Mouse (Mus musculus): ENCODE measurements around the gene Tmem128.

Tmem128 gene

DNA sequence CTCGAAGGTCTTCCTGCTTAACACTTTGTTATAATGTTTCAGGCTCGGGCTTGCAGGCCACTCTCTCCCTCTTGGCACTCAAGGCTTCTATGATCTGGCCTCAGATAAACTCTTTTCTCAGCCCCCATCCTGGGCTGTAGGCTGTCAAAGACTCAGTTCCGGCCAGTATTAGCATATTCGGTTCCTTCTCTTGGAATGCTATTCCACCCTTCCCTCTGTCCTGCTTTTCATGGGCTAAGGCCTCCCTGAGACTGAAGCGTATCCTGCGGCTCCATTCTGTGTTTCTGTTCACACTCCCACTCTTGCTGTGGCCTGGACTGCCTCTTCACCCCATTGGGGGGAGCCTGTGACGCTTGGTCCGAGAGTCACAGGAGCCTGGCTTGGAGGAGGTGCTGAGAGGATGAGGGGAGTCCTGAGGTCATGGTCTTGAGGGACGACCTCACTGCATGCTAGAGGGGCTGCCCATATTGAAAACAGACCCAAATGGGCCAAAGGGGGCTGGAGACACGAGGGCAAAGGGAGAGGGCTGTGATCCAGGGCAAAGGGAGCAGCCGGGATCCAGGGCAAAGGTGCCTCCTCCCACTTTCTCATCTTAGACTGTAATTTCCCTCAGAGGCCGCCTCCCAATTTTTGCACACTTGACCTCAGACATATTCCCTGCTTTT lies 18.1 kb downstream of the Tmem128 start:
- no peak for DNase-seq

DNA sequence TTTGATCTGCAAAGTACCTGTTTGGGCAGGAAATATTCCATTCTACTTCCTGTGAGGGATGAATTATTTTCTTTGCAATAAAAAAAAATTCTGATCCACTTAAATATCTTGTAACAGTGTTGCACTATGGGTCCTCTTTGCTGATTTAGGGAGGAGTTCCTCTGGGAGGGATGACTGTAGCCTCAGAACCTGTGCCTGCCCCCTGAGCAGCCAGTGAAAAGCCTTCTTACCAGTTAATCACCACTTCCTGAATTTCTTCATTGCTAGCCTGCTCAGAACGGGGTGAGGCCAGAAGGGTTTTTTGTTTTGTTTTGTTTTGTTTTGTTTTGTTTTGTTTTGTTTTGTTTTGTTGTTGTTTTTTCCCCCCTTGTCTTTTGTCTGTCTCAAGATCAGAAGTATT lies 20.1 kb downstream of the Tmem128 start:
- no peak for DNase-seq

DNA sequence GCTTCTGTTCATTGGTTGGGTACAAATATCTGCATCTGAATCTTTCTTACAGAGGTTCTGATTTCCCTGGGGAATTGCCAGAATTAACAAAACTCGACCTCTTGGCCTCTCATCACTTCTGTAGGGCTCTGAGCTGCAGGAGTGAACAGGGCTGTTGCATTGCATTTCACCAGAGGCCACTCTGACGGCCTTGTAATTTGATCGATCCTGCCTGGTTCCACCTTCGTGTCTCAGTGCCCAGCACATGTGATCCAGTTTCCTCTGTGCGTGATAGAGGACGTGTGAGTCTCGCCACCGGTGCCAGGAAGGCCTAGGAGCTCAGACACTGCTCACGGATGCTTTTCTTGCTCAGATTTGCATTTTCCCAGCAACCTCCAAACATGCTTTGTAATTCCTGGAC lies 25.7 kb downstream of the Tmem128 start:
- DNase-seq: no peak

- peak; percentile 42 to 63 for DNase-seq
Measured at GRCm38 (mm10) chr5:38288476-38288875, 28.5 kb downstream of the Tmem128 start.

- DNase-seq: no peak
Measured at GRCm38 (mm10) chr5:38301761-38302411, 41.9 kb downstream of the Tmem128 start.

GRCm38 (mm10) chr5:38302651-38303050 lies 42.7 kb downstream of the Tmem128 start:
- peak; percentile 30 to 32 for DNase-seq

DNA sequence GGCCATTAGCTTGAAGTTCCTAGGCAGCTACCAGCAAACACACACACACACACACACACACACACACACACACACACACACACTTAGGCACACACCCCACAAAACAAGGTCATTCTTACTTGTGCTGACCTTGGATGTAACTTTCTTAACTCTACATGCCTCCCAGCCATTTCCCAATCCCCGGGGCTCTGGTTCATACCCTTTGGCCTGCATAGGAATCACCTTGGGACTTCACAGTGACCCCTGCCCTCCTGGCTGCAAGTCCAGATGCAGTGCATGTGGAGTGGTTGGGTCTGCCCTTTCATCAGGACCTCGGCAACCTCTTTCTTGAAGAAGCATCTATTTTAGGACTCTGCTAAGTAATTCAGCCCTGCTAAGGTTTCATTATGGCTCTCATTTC lies 45.3 kb downstream of the Tmem128 start:
- DNase-seq: no peak

GRCm38 (mm10) chr5:38307255-38308101 lies 47.5 kb downstream of the Tmem128 start:
- DNase-seq: peak; percentile 96 to 98

- peak; percentile 84 to 88 for DNase-seq
Measured at GRCm38 (mm10) chr5:38308873-38309272, 48.9 kb downstream of the Tmem128 start.

DNA sequence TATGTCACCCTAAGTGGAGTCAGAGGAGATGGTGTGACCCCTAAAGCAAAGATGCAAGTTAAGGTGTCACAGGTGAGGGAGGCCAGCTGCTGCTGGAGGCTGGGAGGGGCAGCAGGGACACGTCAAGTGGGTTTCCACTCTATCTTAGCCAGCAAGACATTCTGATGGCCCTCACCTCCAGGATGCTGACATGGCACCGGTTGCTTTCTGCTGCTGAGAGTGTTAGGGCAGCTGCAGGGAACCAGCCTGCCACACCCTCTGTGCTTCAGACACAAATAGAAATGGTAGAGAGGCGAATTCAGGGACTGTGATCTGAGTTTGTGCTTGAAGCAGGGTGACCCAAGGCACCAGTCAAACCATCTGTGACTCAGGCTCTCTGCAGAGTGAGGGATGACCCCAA lies 49.8 kb downstream of the Tmem128 start:
- no peak for DNase-seq

All from cerebellum, postnatal 10 days (tissue).